12 mouse cellular contexts compared by ENCODE assay signal in genomic region chr10:105578291-105578845, GRCm38 (mm10). TPM values are rescaled to one million over a fixed set of nuclear protein-coding genes. Genes with fewer than 3 reads are reported as not detected.
DNase-seq lines count a peak whose midpoint lies in the region; ATAC-seq and TF ChIP-seq lines count a peak whose summit lies in the region.
"Had no signal": no experiment of that assay in that cellular context is flagged by ENCODE, and none has a peak within 500 bp of the region (broad histone marks: within the 10 kb centered on the region; RNA-seq: fewer than 3 reads in every experiment).

No protein-coding gene starts in this region.

- H3K27me3 ChIP-seq in kidney, embryonic 16.5 days (ENCODE audit: insufficient read depth, low read length) = no peaks in the 10 kb centered on the region
- no peaks in the 10 kb centered on the region for H3K27me3 ChIP-seq in hindbrain, postnatal 0 days (ENCODE audit: insufficient read depth, low read length)
- H3K27me3 ChIP-seq: CH12.LX; stomach, embryonic 15.5 days had no signal

- no peak for DNase-seq in kidney, postnatal 36 days
- DNase-seq in testis, postnatal 14 days (ENCODE audit: low spot score) = peak; percentile 6
- DNase-seq in testis, postnatal 10 days (ENCODE audit: low spot score) = no peak
- no peak for DNase-seq in hindbrain, postnatal 0 days (ENCODE audit: low spot score)
- no peak for DNase-seq in adrenal gland, adult 18-20 months (ENCODE audit: low spot score in 2 of 2)
- DNase-seq in spleen, adult 18-20 months = no peak
- DNase-seq: heart, postnatal 14 days; liver had no signal

- ATAC-seq in kidney, embryonic 16.5 days (ENCODE audit: low FRiP score, low TSS enrichment) = no peak
- no peak for ATAC-seq in hindbrain, postnatal 0 days

- peaks cover 21% of the 10 kb centered on the region for H3K4me1 ChIP-seq in kidney, embryonic 16.5 days (ENCODE audit: insufficient read depth, low read length)
- no peaks in the 10 kb centered on the region for H3K4me1 ChIP-seq in hindbrain, postnatal 0 days (ENCODE audit: insufficient read depth, low read length)

- H3K9me3 ChIP-seq in kidney, embryonic 16.5 days (ENCODE audit: low read length) = no peaks in the 10 kb centered on the region
- H3K9me3 ChIP-seq in hindbrain, postnatal 0 days (ENCODE audit: low read length) = no peaks in the 10 kb centered on the region
- H3K9me3 ChIP-seq: stomach, embryonic 15.5 days had no signal

- WGBS in kidney, embryonic 16.5 days = 22% methylated on average over 8 of the region's 8 CpGs
- 48% methylated on average over 8 of the region's 8 CpGs for WGBS in hindbrain, postnatal 0 days

- no peak overlapping the region for H3K4me3 ChIP-seq in kidney, embryonic 16.5 days (ENCODE audit: low read length)
- no peak overlapping the region for H3K4me3 ChIP-seq in hindbrain, postnatal 0 days (ENCODE audit: low read length)
- H3K4me3 ChIP-seq: stomach, embryonic 15.5 days had no signal

- no peak for TF ChIP-seq CTCF in hindbrain, postnatal 0 days (IDR thresholded peaks at IDR 0.05; ENCODE audit: low read depth)

- no peaks in the 10 kb centered on the region for H3K36me3 ChIP-seq in kidney, embryonic 16.5 days (ENCODE audit: insufficient read depth, low read length)
- H3K36me3 ChIP-seq in hindbrain, postnatal 0 days (ENCODE audit: insufficient read depth, low read length) = no peaks in the 10 kb centered on the region
- H3K36me3 ChIP-seq: stomach, embryonic 15.5 days had no signal

- H3K9ac ChIP-seq in kidney, embryonic 16.5 days (replicated peaks; ENCODE audit: low read length) = no peak overlapping the region
- no peak overlapping the region; the same call in 1 of the 2 replicates for H3K9ac ChIP-seq in hindbrain, postnatal 0 days (replicated peaks; ENCODE audit: low read length)
- H3K9ac ChIP-seq: stomach, embryonic 15.5 days had no signal

- peak overlapping the region; percentile 28 for H3K4me2 ChIP-seq in kidney, embryonic 16.5 days (replicated peaks; ENCODE audit: low read depth, low read length)
- 0 out of 2 replicates have a peak overlapping the region, but pooled peaks have one; percentile 19 for H3K4me2 ChIP-seq in hindbrain, postnatal 0 days (ENCODE audit: low read depth, low read length)
- H3K4me2 ChIP-seq: stomach, embryonic 15.5 days had no signal

- no peak overlapping the region for H3K27ac ChIP-seq in kidney, embryonic 16.5 days (ENCODE audit: low read length)
- H3K27ac ChIP-seq in hindbrain, postnatal 0 days = peak overlapping the region; percentile 46; the same call in 1 of the 2 replicates
- H3K27ac ChIP-seq: macrophage; stomach, embryonic 15.5 days had no signal

RNA-seq across cellular contexts. Expression of gene Tmtc2, which starts 4.1 kb away (rescaled TPM):
- 7.8 and 8.8 TPM in 2 replicates for polyA plus RNA-seq in kidney, embryonic 16.5 days (2015; fragmentation: Nextera tagmentation; extraction: Ambion mirVana)
- 19.3 and 19.4 TPM in 2 replicates for total RNA-seq in hindbrain, postnatal 0 days (2014; rRNA removed)
- polyA plus RNA-seq in hindbrain, postnatal 0 days (2015; fragmentation: Nextera tagmentation; extraction: Ambion mirVana) = 7.6 and 8.2 TPM in 2 replicates
- 1 to 10 TPM; 3.0 to 5.2 TPM for total RNA-seq in adrenal gland, adult 18-20 months (2021)
- total RNA-seq: CH12.LX had no signal
